Mouse (Mus musculus): ENCODE measurements around the gene Rtn4rl2. TPM values are rescaled to one million over a fixed set of nuclear protein-coding genes. Genes with fewer than 3 reads are reported as not detected.
A peak's percentile ranks its signal among the peaks of the same experiment; 100 is the strongest.

The Rtn4rl2 gene
- polyA plus RNA-seq, 1 experiment from 2014 or later = 3.6 TPM

- H3K9ac ChIP-seq (replicated peaks) = no peak overlapping the region
- no peak overlapping the region for H3K4me2 ChIP-seq (replicated peaks)
- H3K27ac ChIP-seq = no peak overlapping the region
- 72% methylated on average over 4 of the region's 4 CpGs for WGBS
- no peak for ATAC-seq
- H3K36me3 ChIP-seq = no peaks in the 10 kb centered on the region
- H3K9me3 ChIP-seq = no peaks in the 10 kb centered on the region
- H3K27me3 ChIP-seq = peaks cover 16% of the 10 kb centered on the region; the same call in 1 of the 2 replicates
- H3K4me1 ChIP-seq (replicated peaks) = no peaks in the 10 kb centered on the region; the same call in 1 of the 2 replicates
- no peak overlapping the region for H3K4me3 ChIP-seq (replicated peaks)
Measured at GRCm38 (mm10) chr2:84895495-84896198, 9.1 kb upstream of the Rtn4rl2 start.

GRCm38 (mm10) chr2:84893359-84893758 is 6.8 kb upstream of the Rtn4rl2 start:
- no peak overlapping the region for H3K27ac ChIP-seq
- peaks cover 11% of the 10 kb centered on the region for H3K4me1 ChIP-seq (replicated peaks)
- H3K9me3 ChIP-seq = no peaks in the 10 kb centered on the region
- 39% methylated on average over 6 of the region's 6 CpGs for WGBS
- H3K27me3 ChIP-seq = peaks cover 30% of the 10 kb centered on the region
- no peak for ATAC-seq
- no peak overlapping the region for H3K4me2 ChIP-seq (replicated peaks)
- no peaks in the 10 kb centered on the region for H3K36me3 ChIP-seq
- no peak overlapping the region for H3K4me3 ChIP-seq (replicated peaks)
- no peak overlapping the region for H3K9ac ChIP-seq (replicated peaks)

DNA sequence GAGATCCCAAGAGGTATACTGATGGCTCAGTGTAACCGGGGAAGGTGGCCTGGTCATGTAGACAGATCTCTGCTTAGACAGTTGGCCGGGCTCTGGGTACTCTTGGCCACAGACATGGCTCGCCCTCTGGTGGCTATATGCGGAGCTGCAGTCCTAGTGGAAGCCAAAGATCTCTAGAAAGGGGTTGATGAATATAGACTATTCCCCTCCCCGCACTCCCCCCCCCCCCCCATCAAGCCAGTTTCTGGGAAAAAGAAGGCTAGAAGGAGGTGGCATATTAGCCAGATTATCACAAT is 3.5 kb upstream of the Rtn4rl2 start:
- Histone ChIP-seq H3K27me3 (peaks cover 62% of the 10 kb centered on the region), H3K4me1 (replicated peaks) (peaks cover 40% of the 10 kb centered on the region), H3K27ac (no peak overlapping the region), H3K9ac (replicated peaks) (no peak overlapping the region), H3K4me3 (replicated peaks) (no peak overlapping the region), H3K9me3 (no peaks in the 10 kb centered on the region), H3K4me2 (replicated peaks) (no peak overlapping the region), H3K36me3 (no peaks in the 10 kb centered on the region)
- ATAC-seq = no peak
- WGBS = under 1% methylated on average over 5 of the region's 5 CpGs

DNA sequence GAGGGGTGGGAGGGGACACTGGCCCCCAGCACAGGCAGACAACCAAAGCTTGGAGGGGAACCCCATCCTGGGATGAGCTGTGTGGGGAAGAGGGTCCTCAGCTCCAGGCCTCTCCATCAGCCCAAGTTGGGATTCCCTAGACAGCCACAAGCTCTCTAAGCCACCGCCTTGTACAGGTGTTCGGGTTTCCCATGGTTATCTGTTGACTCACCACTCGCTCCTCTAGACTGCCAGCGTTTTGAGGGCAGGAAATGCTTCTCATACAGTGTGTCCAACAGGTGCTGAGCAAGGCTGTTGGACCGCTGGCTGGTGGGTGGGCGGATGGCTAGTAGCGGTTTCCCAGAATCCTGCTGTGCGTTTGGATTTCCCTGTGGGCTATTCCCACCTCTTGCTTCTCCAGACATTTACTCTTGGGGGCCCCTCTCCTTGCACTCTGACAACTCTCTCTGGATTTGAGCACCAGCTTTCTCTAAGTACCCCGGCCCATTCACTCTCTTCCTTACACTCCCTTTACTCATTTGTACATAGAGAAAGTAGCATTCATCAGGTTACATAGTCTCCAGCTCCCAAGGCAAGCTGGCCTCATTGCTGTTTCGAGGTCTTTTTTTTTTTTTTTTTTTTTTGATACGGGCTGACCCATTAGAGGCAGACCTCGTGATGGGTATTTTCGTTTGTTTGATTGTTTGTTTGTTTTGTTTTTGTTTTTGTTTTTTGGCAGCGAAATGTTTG is 3.0 kb upstream of the Rtn4rl2 start:
- peak; percentile 3; the same call in 1 of the 2 replicates for ATAC-seq
- peak overlapping the region; percentile 32; the same call in 1 of the 2 replicates for H3K9ac ChIP-seq (replicated peaks)
- peak overlapping the region; percentile 51 for H3K4me2 ChIP-seq (replicated peaks)
- H3K36me3 ChIP-seq = no peaks in the 10 kb centered on the region
- peaks cover 68% of the 10 kb centered on the region for H3K27me3 ChIP-seq
- no peak overlapping the region for H3K27ac ChIP-seq
- H3K9me3 ChIP-seq = no peaks in the 10 kb centered on the region
- peaks cover 42% of the 10 kb centered on the region for H3K4me1 ChIP-seq (replicated peaks)
- 13% methylated on average over 14 of the region's 14 CpGs for WGBS
- peak overlapping the region; percentile 32 for H3K4me3 ChIP-seq (replicated peaks)

GRCm38 (mm10) chr2:84888657-84889315 is 2.3 kb upstream of the Rtn4rl2 start:
- Histone ChIP-seq H3K4me2 (replicated peaks) (peak overlapping the region; percentile 51), H3K27ac (no peak overlapping the region), H3K4me1 (replicated peaks) (peaks cover 46% of the 10 kb centered on the region), H3K4me3 (replicated peaks) (peak overlapping the region; percentile 32), H3K27me3 (peaks cover 74% of the 10 kb centered on the region), H3K9me3 (no peaks in the 10 kb centered on the region), H3K9ac (replicated peaks) (peak overlapping the region; percentile 32; the same call in 1 of the 2 replicates), H3K36me3 (no peaks in the 10 kb centered on the region)
- under 1% methylated on average over 28 of the region's 28 CpGs for WGBS
- no peak for ATAC-seq

GRCm38 (mm10) chr2:84887411-84888271 is 1.1 kb upstream of the Rtn4rl2 start:
- no peak overlapping the region for H3K27ac ChIP-seq
- H3K4me3 ChIP-seq (replicated peaks) = peak overlapping the region; percentile 72
- WGBS = under 1% methylated on average over 58 of the region's 58 CpGs
- no peaks in the 10 kb centered on the region for H3K36me3 ChIP-seq
- ATAC-seq = peak; percentile 35
- H3K4me2 ChIP-seq (replicated peaks) = peak overlapping the region; percentile 92
- H3K27me3 ChIP-seq = peaks cover 85% of the 10 kb centered on the region
- peaks cover 57% of the 10 kb centered on the region for H3K4me1 ChIP-seq (replicated peaks)
- H3K9ac ChIP-seq (replicated peaks) = peak overlapping the region; percentile 70
- H3K9me3 ChIP-seq = no peaks in the 10 kb centered on the region

DNA sequence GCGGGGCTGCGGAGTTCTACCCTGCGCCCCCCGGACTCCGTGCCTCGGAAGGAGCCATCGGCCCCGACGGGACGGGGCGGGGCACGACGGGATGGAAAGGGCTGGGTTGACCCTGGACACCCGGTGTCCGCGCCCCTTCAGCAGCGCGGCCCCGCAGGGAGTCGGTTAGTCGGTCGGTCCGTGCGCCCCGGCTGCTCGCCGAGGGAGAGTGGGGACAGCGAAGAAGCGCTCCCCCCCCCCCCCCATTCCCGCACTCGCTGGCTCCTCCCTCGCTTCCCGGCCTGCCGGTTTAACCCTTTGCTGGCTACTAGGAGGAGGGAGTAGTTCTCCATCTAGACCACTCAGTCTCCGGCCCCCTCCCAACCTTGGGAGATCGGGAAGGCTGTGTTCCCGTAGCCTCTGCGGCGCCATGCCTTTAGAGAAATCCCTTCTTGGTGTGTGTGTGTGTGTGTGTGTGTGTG is 341 bp upstream of the Rtn4rl2 start:
- peak; percentile 59 for ATAC-seq
- Histone ChIP-seq H3K27me3 (peaks cover 88% of the 10 kb centered on the region), H3K9ac (replicated peaks) (peak overlapping the region; percentile 70), H3K36me3 (no peaks in the 10 kb centered on the region), H3K4me2 (replicated peaks) (peak overlapping the region; percentile 92), H3K9me3 (no peaks in the 10 kb centered on the region), H3K27ac (peak overlapping the region; percentile 44; the same call in 1 of the 2 replicates), H3K4me1 (replicated peaks) (peaks cover 60% of the 10 kb centered on the region), H3K4me3 (replicated peaks) (peak overlapping the region; percentile 72)
- 0% methylated on average over 21 of the region's 39 CpGs for WGBS

- no peak for ATAC-seq
- H3K4me1 ChIP-seq (replicated peaks) = peaks cover 60% of the 10 kb centered on the region
- H3K36me3 ChIP-seq = no peaks in the 10 kb centered on the region
- H3K4me2 ChIP-seq (replicated peaks) = peak overlapping the region; percentile 92
- peak overlapping the region; percentile 70 for H3K9ac ChIP-seq (replicated peaks)
- peaks cover 92% of the 10 kb centered on the region for H3K27me3 ChIP-seq
- peak overlapping the region; percentile 39; the same call in 1 of the 2 replicates for H3K27ac ChIP-seq
- peak overlapping the region; percentile 72 for H3K4me3 ChIP-seq (replicated peaks)
- no peaks in the 10 kb centered on the region for H3K9me3 ChIP-seq
- WGBS = 12% methylated on average over 22 of the region's 23 CpGs
Measured at GRCm38 (mm10) chr2:84885084-84886055, 1.1 kb downstream of the Rtn4rl2 start.

- Histone ChIP-seq H3K4me1 (replicated peaks) (peaks cover 59% of the 10 kb centered on the region), H3K9me3 (no peaks in the 10 kb centered on the region), H3K4me3 (replicated peaks) (peak overlapping the region; percentile 72; the same call in 1 of the 2 replicates), H3K4me2 (replicated peaks) (peak overlapping the region; percentile 92), H3K27me3 (peaks cover 96% of the 10 kb centered on the region), H3K36me3 (no peaks in the 10 kb centered on the region), H3K9ac (replicated peaks) (no peak overlapping the region), H3K27ac (no peak overlapping the region)
- ATAC-seq = no peak
- 56% methylated on average over 4 of the region's 4 CpGs for WGBS
Measured at GRCm38 (mm10) chr2:84884611-84885010, 1.9 kb downstream of the Rtn4rl2 start.

DNA sequence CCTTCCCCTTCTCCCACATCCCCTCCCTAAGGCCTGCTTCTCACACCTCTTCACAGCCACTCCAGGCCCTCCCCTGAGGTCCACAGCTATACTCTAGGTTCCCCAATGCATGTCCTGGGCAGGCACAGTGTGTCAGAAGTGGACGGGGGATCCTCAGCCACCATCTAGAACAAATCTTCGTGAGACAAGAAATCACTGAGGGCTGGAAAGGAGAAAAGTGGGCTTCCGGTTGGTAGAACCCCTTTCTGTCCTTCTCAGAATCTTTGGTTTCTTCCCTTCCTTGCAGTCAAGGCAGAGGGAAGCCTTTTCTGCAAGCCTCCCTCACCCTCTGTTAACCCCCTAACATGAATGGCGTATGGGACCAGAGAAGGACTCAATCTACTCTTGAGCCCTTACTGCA is 2.6 kb downstream of the Rtn4rl2 start:
- H3K9me3 ChIP-seq = no peaks in the 10 kb centered on the region
- no peaks in the 10 kb centered on the region for H3K36me3 ChIP-seq
- ATAC-seq = no peak
- H3K4me1 ChIP-seq (replicated peaks) = peaks cover 52% of the 10 kb centered on the region
- no peak overlapping the region; the same call in 1 of the 2 replicates for H3K4me3 ChIP-seq (replicated peaks)
- 65% methylated on average over 4 of the region's 4 CpGs for WGBS
- H3K27ac ChIP-seq = no peak overlapping the region
- peak overlapping the region; percentile 52 for H3K4me2 ChIP-seq (replicated peaks)
- peaks cover 89% of the 10 kb centered on the region for H3K27me3 ChIP-seq
- H3K9ac ChIP-seq (replicated peaks) = no peak overlapping the region
